Mouse (Mus musculus) heart, adult 2 months (tissue): ENCODE results near the gene 9030025P20Rik.
"Not testable (repeated sequence)": the region's sequence is repeated elsewhere in the genome, so short reads cannot be mapped to it uniquely, and the experiment has no call there.

Experiments used
- CTCF ChIP-seq: fragments of 200-600 bp; IDR thresholded peaks from 2 replicates; pipeline ENCODE4 v1.8.1; 2022; ENCODE audit warnings: antibody characterized with exemption, mild to moderate bottlenecking, moderate library complexity
- POLR2A ChIP-seq: fragments of 200-500 bp; IDR thresholded peaks from 2 replicates; pipeline ENCODE4 v1.6.1; 2011; ENCODE audit warnings: mild to moderate bottlenecking, low read depth, low read length, control low read depth; ENCODE audit not compliant: insufficient read depth

DNA sequence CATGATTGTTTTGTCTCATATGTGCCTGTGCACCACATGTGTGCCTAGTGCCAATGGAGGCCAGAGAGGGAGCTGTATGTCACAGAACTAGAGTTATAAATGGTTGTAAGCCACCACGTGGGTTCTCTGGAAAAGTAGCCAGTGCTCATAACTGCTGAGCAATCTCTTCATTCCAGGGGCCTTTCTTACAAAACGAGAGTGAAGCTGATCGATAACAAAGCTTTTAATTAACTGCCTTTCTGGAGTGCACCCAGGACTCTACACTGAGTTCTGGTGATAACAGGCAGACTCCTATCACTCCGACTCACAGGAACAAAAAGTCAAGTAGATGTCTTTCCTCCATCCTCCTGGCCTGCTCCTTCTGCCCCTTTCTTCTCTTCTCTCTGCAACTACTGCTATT, 21.8 kb downstream of the 9030025P20Rik start:
- TF ChIP-seq CTCF, POLR2A: not testable (repeated sequence)
